Mouse (Mus musculus): ENCODE data around the gene Ankrd54.

DNA sequence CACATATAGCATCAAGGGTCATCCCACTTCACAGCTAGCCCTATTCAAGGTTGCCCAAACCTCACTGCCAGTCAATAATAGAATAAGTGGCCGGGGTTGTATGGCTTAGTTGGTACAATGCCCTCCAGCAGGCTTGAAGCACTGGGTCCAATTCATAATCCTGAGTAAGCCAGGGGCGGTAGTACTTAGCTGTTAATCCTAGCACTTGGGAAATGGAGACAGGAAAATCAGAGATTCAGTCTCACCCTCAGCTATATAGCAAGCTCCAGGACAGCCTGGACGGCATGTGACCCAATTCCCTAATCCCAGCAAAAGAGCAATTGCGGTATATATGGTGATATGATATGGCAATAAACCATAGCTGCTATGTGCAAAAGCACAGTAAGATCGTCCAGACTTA lies 55.6 kb downstream of the Ankrd54 start:
- TF ChIP-seq CTCF (IDR thresholded peaks at IDR 0.05; ENCODE audit: control insufficient read depth, insufficient read depth, insufficient read length) (no peak), USF1 (IDR thresholded peaks at IDR 0.05; ENCODE audit: low read depth) (no peak), MAX (IDR thresholded peaks at IDR 0.05) (no peak), MYOG (IDR thresholded peaks at IDR 0.05; ENCODE audit: control insufficient read depth, extremely low read depth, insufficient read length) (no peak), CEBPB (IDR thresholded peaks at IDR 0.05; ENCODE audit: low read depth) (no peak), MYOD1 (IDR thresholded peaks at IDR 0.05; ENCODE audit: control insufficient read depth, insufficient read length, low read depth) (no peak)
